Mouse (Mus musculus): ENCODE measurements around the gene Galk2. TPM values are rescaled to one million over a fixed set of nuclear protein-coding genes. Genes with fewer than 3 reads are reported as not detected.

Galk2 gene
- polyA plus RNA-seq, 1 experiment from 2014 or later: 38.7 TPM

DNA sequence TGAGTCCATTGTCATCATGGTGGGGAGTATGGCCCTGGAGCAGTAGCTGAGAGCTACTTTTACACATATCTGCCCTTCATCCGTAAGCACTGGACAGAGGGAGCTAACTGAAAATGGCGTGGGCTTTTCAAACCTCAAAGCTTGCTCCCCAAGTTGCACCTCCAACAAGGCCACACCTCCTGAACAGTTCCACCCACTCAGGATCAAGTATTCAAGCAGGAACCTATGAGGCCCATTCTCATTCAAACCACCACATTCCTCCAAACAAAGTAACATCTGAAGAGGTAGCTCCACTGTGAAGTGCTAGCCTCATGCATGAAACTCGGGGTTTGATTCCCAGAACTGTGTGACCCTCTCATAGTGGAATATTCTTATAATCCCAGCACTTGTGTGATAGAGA lies 9.4 kb downstream of the Galk2 start:
- WGBS: 81% methylated on average over 3 of the region's 3 CpGs
- no peaks in the 10 kb centered on the region for H3K27me3 ChIP-seq (ENCODE audit: control insufficient read depth, insufficient read depth, low read length)
- no peak for ATAC-seq (ENCODE audit: insufficient number of reproducible peaks, low FRiP score, low TSS enrichment, low read depth)
- no peak overlapping the region for H3K4me2 ChIP-seq (ENCODE audit: low read depth, severe bottlenecking)
- no peak overlapping the region for H3K9ac ChIP-seq (ENCODE audit: low read length)
- no peaks in the 10 kb centered on the region for H3K9me3 ChIP-seq (ENCODE audit: control insufficient read depth, low read length)
- DNase-seq (ENCODE audit: low spot score): no peak
- no peak overlapping the region for H3K27ac ChIP-seq (replicated peaks; ENCODE audit: low read depth, low read length)
- H3K4me3 ChIP-seq (ENCODE audit: low read depth, low read length): no peak overlapping the region
- H3K36me3 ChIP-seq (ENCODE audit: control insufficient read depth, insufficient read depth, low read length): no peaks in the 10 kb centered on the region
- 0 out of 2 replicates have a peak, but pooled peaks cover 3% of the 10 kb centered on the region for H3K4me1 ChIP-seq (ENCODE audit: control insufficient read depth, insufficient read depth, low read length)

- Histone ChIP-seq H3K4me2 (ENCODE audit: low read depth, severe bottlenecking) (no peak overlapping the region), H3K9ac (ENCODE audit: low read length) (no peak overlapping the region), H3K9me3 (ENCODE audit: control insufficient read depth, low read length) (no peaks in the 10 kb centered on the region), H3K36me3 (ENCODE audit: control insufficient read depth, insufficient read depth, low read length) (no peaks in the 10 kb centered on the region), H3K27me3 (ENCODE audit: control insufficient read depth, insufficient read depth, low read length) (no peaks in the 10 kb centered on the region), H3K4me3 (ENCODE audit: low read depth, low read length) (no peak overlapping the region), H3K4me1 (ENCODE audit: control insufficient read depth, insufficient read depth, low read length) (0 out of 2 replicates have a peak, but pooled peaks cover 3% of the 10 kb centered on the region), H3K27ac (replicated peaks; ENCODE audit: low read depth, low read length) (no peak overlapping the region)
- no peak for ATAC-seq (ENCODE audit: insufficient number of reproducible peaks, low FRiP score, low TSS enrichment, low read depth)
- no peak for DNase-seq (ENCODE audit: low spot score)
- 83% methylated on average over 3 of the region's 3 CpGs for WGBS
Observed at GRCm38 (mm10) chr2:125870159-125870558, 11.2 kb downstream of the Galk2 start.

DNA sequence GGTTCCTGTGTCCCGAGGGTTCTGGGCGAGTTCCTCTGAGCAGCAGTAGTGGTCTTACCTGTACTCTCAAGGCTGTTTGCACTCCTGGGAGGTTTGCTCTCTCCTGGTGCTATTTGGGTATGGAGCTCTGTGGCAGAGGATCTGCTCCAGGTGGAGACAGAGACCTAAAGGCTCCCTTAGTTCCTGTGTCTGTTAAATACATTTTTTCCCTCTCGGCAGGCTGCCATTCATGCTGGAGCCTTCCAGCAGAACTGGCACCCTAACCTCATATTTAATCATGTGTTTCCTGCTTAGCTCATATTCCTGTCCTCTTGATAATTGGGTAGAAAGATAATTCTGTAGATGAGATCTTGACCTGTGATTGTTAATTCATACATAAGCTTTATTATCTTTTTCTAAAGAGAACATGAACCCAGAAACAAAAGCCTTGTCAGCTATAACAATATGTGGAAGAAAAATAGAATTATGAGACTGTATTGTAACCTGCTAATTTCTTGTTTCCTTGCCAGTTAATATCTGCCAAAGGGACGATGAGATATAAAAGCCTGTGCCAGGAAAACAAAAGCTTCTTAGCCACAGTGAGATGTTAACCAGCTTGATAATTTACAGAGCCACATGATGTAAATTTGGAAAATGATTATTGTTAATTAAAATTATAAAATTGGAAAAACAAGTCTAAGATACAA lies 27.1 kb downstream of the Galk2 start:
- Histone ChIP-seq H3K27ac (replicated peaks; ENCODE audit: low read depth, low read length) (no peak overlapping the region), H3K27me3 (ENCODE audit: control insufficient read depth, insufficient read depth, low read length) (no peaks in the 10 kb centered on the region), H3K36me3 (ENCODE audit: control insufficient read depth, insufficient read depth, low read length) (no peaks in the 10 kb centered on the region), H3K9me3 (ENCODE audit: control insufficient read depth, low read length) (no peaks in the 10 kb centered on the region), H3K9ac (ENCODE audit: low read length) (no peak overlapping the region), H3K4me1 (ENCODE audit: control insufficient read depth, insufficient read depth, low read length) (no peaks in the 10 kb centered on the region), H3K4me2 (ENCODE audit: low read depth, severe bottlenecking) (no peak overlapping the region), H3K4me3 (ENCODE audit: low read depth, low read length) (no peak overlapping the region)
- ATAC-seq (ENCODE audit: insufficient number of reproducible peaks, low FRiP score, low TSS enrichment, low read depth) (no peak), DNase-seq (ENCODE audit: low spot score) (no peak)
- WGBS: 87% methylated on average over 4 of the region's 4 CpGs

GRCm38 (mm10) chr2:125893096-125893495 lies 34.2 kb downstream of the Galk2 start:
- Histone ChIP-seq H3K27me3 (ENCODE audit: control insufficient read depth, insufficient read depth, low read length) (no peaks in the 10 kb centered on the region), H3K4me2 (ENCODE audit: low read depth, severe bottlenecking) (no peak overlapping the region), H3K27ac (replicated peaks; ENCODE audit: low read depth, low read length) (no peak overlapping the region), H3K36me3 (ENCODE audit: control insufficient read depth, insufficient read depth, low read length) (no peaks in the 10 kb centered on the region), H3K9ac (ENCODE audit: low read length) (no peak overlapping the region), H3K4me3 (ENCODE audit: low read depth, low read length) (no peak overlapping the region), H3K4me1 (ENCODE audit: control insufficient read depth, insufficient read depth, low read length) (no peaks in the 10 kb centered on the region), H3K9me3 (ENCODE audit: control insufficient read depth, low read length) (no peaks in the 10 kb centered on the region)
- ATAC-seq (ENCODE audit: insufficient number of reproducible peaks, low FRiP score, low TSS enrichment, low read depth) (no peak), DNase-seq (ENCODE audit: low spot score) (peak; percentile 37)
- WGBS: 51% methylated on average over 6 of the region's 6 CpGs

- no peaks in the 10 kb centered on the region for H3K4me1 ChIP-seq (ENCODE audit: control insufficient read depth, insufficient read depth, low read length)
- no peak overlapping the region for H3K4me3 ChIP-seq (ENCODE audit: low read depth, low read length)
- ATAC-seq (ENCODE audit: insufficient number of reproducible peaks, low FRiP score, low TSS enrichment, low read depth) (no peak), DNase-seq (ENCODE audit: low spot score) (no peak)
- no peak overlapping the region for H3K4me2 ChIP-seq (ENCODE audit: low read depth, severe bottlenecking)
- no peak overlapping the region for H3K9ac ChIP-seq (ENCODE audit: low read length)
- H3K27ac ChIP-seq (replicated peaks; ENCODE audit: low read depth, low read length): no peak overlapping the region
- no peaks in the 10 kb centered on the region for H3K9me3 ChIP-seq (ENCODE audit: control insufficient read depth, low read length)
- no peaks in the 10 kb centered on the region for H3K27me3 ChIP-seq (ENCODE audit: control insufficient read depth, insufficient read depth, low read length)
- 85% methylated on average over 4 of the region's 4 CpGs for WGBS
- H3K36me3 ChIP-seq (ENCODE audit: control insufficient read depth, insufficient read depth, low read length): no peaks in the 10 kb centered on the region
Observed at GRCm38 (mm10) chr2:125895099-125895498, 36.2 kb downstream of the Galk2 start.

DNA sequence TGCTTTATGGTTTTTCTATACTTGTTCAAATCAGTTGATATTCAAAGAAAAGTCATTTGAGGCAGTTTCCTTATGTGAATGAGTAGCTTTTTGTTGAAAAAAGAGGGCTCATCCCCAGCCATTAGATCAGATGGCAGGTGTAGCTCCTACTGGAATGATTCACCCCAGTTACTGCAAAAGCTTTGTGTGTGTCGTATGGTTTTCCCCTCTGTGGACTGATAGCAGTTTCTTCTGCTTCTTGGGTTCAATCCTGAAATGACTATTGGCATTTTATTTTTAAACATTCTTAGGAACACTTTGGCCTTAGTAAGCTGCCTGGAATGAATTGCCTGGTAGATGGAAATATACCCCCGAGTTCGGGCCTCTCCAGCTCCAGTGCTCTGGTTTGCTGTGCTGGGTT lies 37.4 kb downstream of the Galk2 start:
- H3K4me2 ChIP-seq (ENCODE audit: low read depth, severe bottlenecking): no peak overlapping the region
- DNase-seq (ENCODE audit: low spot score) (no peak), ATAC-seq (ENCODE audit: insufficient number of reproducible peaks, low FRiP score, low TSS enrichment, low read depth) (no peak)
- no peaks in the 10 kb centered on the region for H3K4me1 ChIP-seq (ENCODE audit: control insufficient read depth, insufficient read depth, low read length)
- no peaks in the 10 kb centered on the region for H3K9me3 ChIP-seq (ENCODE audit: control insufficient read depth, low read length)
- H3K27ac ChIP-seq (replicated peaks; ENCODE audit: low read depth, low read length): no peak overlapping the region
- no peaks in the 10 kb centered on the region for H3K36me3 ChIP-seq (ENCODE audit: control insufficient read depth, insufficient read depth, low read length)
- H3K4me3 ChIP-seq (ENCODE audit: low read depth, low read length): no peak overlapping the region
- no peak overlapping the region for H3K9ac ChIP-seq (ENCODE audit: low read length)
- no peaks in the 10 kb centered on the region for H3K27me3 ChIP-seq (ENCODE audit: control insufficient read depth, insufficient read depth, low read length)
- WGBS: 91% methylated on average over 3 of the region's 3 CpGs

GRCm38 (mm10) chr2:125900797-125901410 lies 42.0 kb downstream of the Galk2 start:
- H3K36me3 ChIP-seq (ENCODE audit: control insufficient read depth, insufficient read depth, low read length): no peaks in the 10 kb centered on the region; the same call in 1 of the 2 replicates
- DNase-seq (ENCODE audit: low spot score) (no peak), ATAC-seq (ENCODE audit: insufficient number of reproducible peaks, low FRiP score, low TSS enrichment, low read depth) (no peak)
- WGBS: 91% methylated on average over 6 of the region's 6 CpGs
- no peak overlapping the region for H3K4me2 ChIP-seq (ENCODE audit: low read depth, severe bottlenecking)
- H3K9me3 ChIP-seq (ENCODE audit: control insufficient read depth, low read length): no peaks in the 10 kb centered on the region
- no peak overlapping the region for H3K4me3 ChIP-seq (ENCODE audit: low read depth, low read length)
- no peak overlapping the region for H3K27ac ChIP-seq (replicated peaks; ENCODE audit: low read depth, low read length)
- no peak overlapping the region for H3K9ac ChIP-seq (ENCODE audit: low read length)
- no peaks in the 10 kb centered on the region for H3K27me3 ChIP-seq (ENCODE audit: control insufficient read depth, insufficient read depth, low read length)
- H3K4me1 ChIP-seq (ENCODE audit: control insufficient read depth, insufficient read depth, low read length): no peaks in the 10 kb centered on the region

DNA sequence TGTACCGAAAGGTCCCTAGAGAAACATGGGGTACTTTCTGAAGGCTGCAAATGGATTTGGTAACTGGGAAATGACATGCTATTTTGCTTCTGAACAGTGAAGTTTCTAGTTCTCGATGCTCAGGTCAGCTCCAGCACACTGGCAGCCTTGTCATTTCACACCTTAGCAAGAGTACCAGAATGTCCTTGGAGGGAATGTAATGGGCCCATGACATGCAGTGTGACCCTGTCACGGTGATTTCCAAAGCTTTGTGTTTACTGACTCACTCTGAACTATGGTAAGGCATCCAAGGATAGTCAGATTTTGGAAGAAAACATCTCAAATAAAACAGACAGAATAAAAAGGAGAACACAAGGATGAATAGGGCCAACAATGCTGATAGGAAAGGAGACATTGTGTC lies 42.5 kb downstream of the Galk2 start:
- no peak overlapping the region for H3K27ac ChIP-seq (replicated peaks; ENCODE audit: low read depth, low read length)
- ATAC-seq (ENCODE audit: insufficient number of reproducible peaks, low FRiP score, low TSS enrichment, low read depth): no peak
- no peak overlapping the region for H3K4me3 ChIP-seq (ENCODE audit: low read depth, low read length)
- no peaks in the 10 kb centered on the region for H3K9me3 ChIP-seq (ENCODE audit: control insufficient read depth, low read length)
- no peak overlapping the region for H3K9ac ChIP-seq (ENCODE audit: low read length)
- 92% methylated on average over 3 of the region's 3 CpGs for WGBS
- no peak overlapping the region for H3K4me2 ChIP-seq (ENCODE audit: low read depth, severe bottlenecking)
- H3K36me3 ChIP-seq (ENCODE audit: control insufficient read depth, insufficient read depth, low read length): no peaks in the 10 kb centered on the region; the same call in 1 of the 2 replicates
- DNase-seq (ENCODE audit: low spot score): no peak
- no peaks in the 10 kb centered on the region for H3K4me1 ChIP-seq (ENCODE audit: control insufficient read depth, insufficient read depth, low read length)
- H3K27me3 ChIP-seq (ENCODE audit: control insufficient read depth, insufficient read depth, low read length): no peaks in the 10 kb centered on the region

Measured in limb, embryonic 11.5 days (tissue).